Mouse (Mus musculus): ENCODE measurements around the gene Gal3st3. TPM values are rescaled to one million over a fixed set of nuclear protein-coding genes. Genes with fewer than 3 reads are reported as not detected.

The Gal3st3 gene
- polyA plus RNA-seq (2014; fragmentation: Nextera tagmentation; extraction: Ambion mirVana), result 20.9 and 26.3 TPM in 2 replicates

GRCm38 (mm10) chr19:5297903-5298800, at the start of gene Gal3st3:
Gene Gal3st3, plus strand, starts transcription at chr19:5298331.
- peaks cover 16% of the 10 kb centered on the region for H3K36me3 ChIP-seq (ENCODE audit: control insufficient read depth, insufficient read depth, low read length)
- peak within 1 kb of the TSS; percentile 92 for H3K9ac ChIP-seq (ENCODE audit: low read length)
- no peaks in the 10 kb centered on the region for H3K27me3 ChIP-seq (replicated peaks; ENCODE audit: control insufficient read depth, insufficient read depth, low read length)
- 4% methylated on average over 32 of the region's 32 CpGs for WGBS
- peak within 1 kb of the TSS; percentile 60 for H3K4me2 ChIP-seq (ENCODE audit: low read length)
- H3K27ac ChIP-seq (ENCODE audit: low read depth, low read length), result peak within 1 kb of the TSS; percentile 87
- H3K4me3 ChIP-seq (ENCODE audit: low read depth, low read length), result peak within 1 kb of the TSS; percentile 64
- ATAC-seq (peak; percentile 61), DNase-seq (ENCODE audit: low spot score) (peak; percentile 75)
- no peaks in the 10 kb centered on the region for H3K9me3 ChIP-seq (replicated peaks; ENCODE audit: control insufficient read depth, low read length)
- H3K4me1 ChIP-seq (ENCODE audit: control insufficient read depth, insufficient read depth, low read length), result peaks cover 19% of the 10 kb centered on the region

- H3K9me3 ChIP-seq (replicated peaks; ENCODE audit: control insufficient read depth, low read length), result no peaks in the 10 kb centered on the region
- WGBS, result 55% methylated on average over 3 of the region's 3 CpGs
- DNase-seq (ENCODE audit: low spot score), result no peak
- no peaks in the 10 kb centered on the region for H3K27me3 ChIP-seq (replicated peaks; ENCODE audit: control insufficient read depth, insufficient read depth, low read length)
- no peak overlapping the region for H3K9ac ChIP-seq (ENCODE audit: low read length)
- H3K4me2 ChIP-seq (ENCODE audit: low read length), result no peak overlapping the region
- no peak overlapping the region for H3K4me3 ChIP-seq (ENCODE audit: low read depth, low read length)
- no peaks in the 10 kb centered on the region for H3K4me1 ChIP-seq (ENCODE audit: control insufficient read depth, insufficient read depth, low read length)
- no peaks in the 10 kb centered on the region; the same call in 1 of the 2 replicates for H3K36me3 ChIP-seq (ENCODE audit: control insufficient read depth, insufficient read depth, low read length)
- no peak for ATAC-seq
- H3K27ac ChIP-seq (ENCODE audit: low read depth, low read length), result no peak overlapping the region
Observed at GRCm38 (mm10) chr19:5257140-5257539, 41.0 kb upstream of the Gal3st3 start.

GRCm38 (mm10) chr19:5267015-5267414, 31.1 kb upstream of the Gal3st3 start:
- 94% methylated on average over 5 of the region's 5 CpGs for WGBS

GRCm38 (mm10) chr19:5268017-5268416, 30.1 kb upstream of the Gal3st3 start:
- DNase-seq (ENCODE audit: low spot score) (no peak), ATAC-seq (no peak)
- no peaks in the 10 kb centered on the region for H3K9me3 ChIP-seq (replicated peaks; ENCODE audit: control insufficient read depth, low read length)
- H3K27me3 ChIP-seq (replicated peaks; ENCODE audit: control insufficient read depth, insufficient read depth, low read length), result no peaks in the 10 kb centered on the region
- no peak overlapping the region for H3K4me3 ChIP-seq (ENCODE audit: low read depth, low read length)
- H3K4me1 ChIP-seq (ENCODE audit: control insufficient read depth, insufficient read depth, low read length), result peaks cover 17% of the 10 kb centered on the region
- H3K9ac ChIP-seq (ENCODE audit: low read length), result no peak overlapping the region
- no peak overlapping the region for H3K27ac ChIP-seq (ENCODE audit: low read depth, low read length)
- H3K4me2 ChIP-seq (ENCODE audit: low read length), result no peak overlapping the region
- H3K36me3 ChIP-seq (ENCODE audit: control insufficient read depth, insufficient read depth, low read length), result no peaks in the 10 kb centered on the region

More at GRCm38 (mm10) chr19:5267015-5267414, 31.1 kb upstream of the Gal3st3 start:
- no peaks in the 10 kb centered on the region for H3K27me3 ChIP-seq (replicated peaks; ENCODE audit: control insufficient read depth, insufficient read depth, low read length)
- ATAC-seq, result no peak
- no peak overlapping the region for H3K4me2 ChIP-seq (ENCODE audit: low read length)
- H3K27ac ChIP-seq (ENCODE audit: low read depth, low read length), result no peak overlapping the region
- no peaks in the 10 kb centered on the region for H3K9me3 ChIP-seq (replicated peaks; ENCODE audit: control insufficient read depth, low read length)
- no peak overlapping the region for H3K9ac ChIP-seq (ENCODE audit: low read length)
- H3K4me1 ChIP-seq (ENCODE audit: control insufficient read depth, insufficient read depth, low read length), result peaks cover 15% of the 10 kb centered on the region
- H3K36me3 ChIP-seq (ENCODE audit: control insufficient read depth, insufficient read depth, low read length), result no peaks in the 10 kb centered on the region
- H3K4me3 ChIP-seq (ENCODE audit: low read depth, low read length), result no peak overlapping the region
- no peak for DNase-seq (ENCODE audit: low spot score)

GRCm38 (mm10) chr19:5268875-5269274, 29.3 kb upstream of the Gal3st3 start:
- Histone ChIP-seq H3K9ac (ENCODE audit: low read length) (no peak overlapping the region), H3K36me3 (ENCODE audit: control insufficient read depth, insufficient read depth, low read length) (peaks cover 2% of the 10 kb centered on the region), H3K4me2 (ENCODE audit: low read length) (no peak overlapping the region), H3K4me3 (ENCODE audit: low read depth, low read length) (no peak overlapping the region), H3K27me3 (replicated peaks; ENCODE audit: control insufficient read depth, insufficient read depth, low read length) (no peaks in the 10 kb centered on the region), H3K27ac (ENCODE audit: low read depth, low read length) (no peak overlapping the region), H3K9me3 (replicated peaks; ENCODE audit: control insufficient read depth, low read length) (no peaks in the 10 kb centered on the region), H3K4me1 (ENCODE audit: control insufficient read depth, insufficient read depth, low read length) (peaks cover 17% of the 10 kb centered on the region)
- DNase-seq (ENCODE audit: low spot score), result no peak
- no peak for ATAC-seq
- WGBS, result 92% methylated on average over 3 of the region's 3 CpGs

- DNase-seq (ENCODE audit: low spot score) (no peak), ATAC-seq (no peak)
- H3K4me3 ChIP-seq (ENCODE audit: low read depth, low read length), result no peak overlapping the region
- H3K27ac ChIP-seq (ENCODE audit: low read depth, low read length), result no peak overlapping the region
- H3K4me1 ChIP-seq (ENCODE audit: control insufficient read depth, insufficient read depth, low read length), result peaks cover 17% of the 10 kb centered on the region
- no peak overlapping the region for H3K4me2 ChIP-seq (ENCODE audit: low read length)
- H3K9me3 ChIP-seq (replicated peaks; ENCODE audit: control insufficient read depth, low read length), result no peaks in the 10 kb centered on the region
- H3K36me3 ChIP-seq (ENCODE audit: control insufficient read depth, insufficient read depth, low read length), result peaks cover 7% of the 10 kb centered on the region
- no peak overlapping the region for H3K9ac ChIP-seq (ENCODE audit: low read length)
- 88% methylated on average over 5 of the region's 5 CpGs for WGBS
- no peaks in the 10 kb centered on the region for H3K27me3 ChIP-seq (replicated peaks; ENCODE audit: control insufficient read depth, insufficient read depth, low read length)
Observed at GRCm38 (mm10) chr19:5269392-5269791, 28.7 kb upstream of the Gal3st3 start.

GRCm38 (mm10) chr19:5271430-5271829, 26.7 kb upstream of the Gal3st3 start:
- H3K36me3 ChIP-seq (ENCODE audit: control insufficient read depth, insufficient read depth, low read length), result peaks cover 27% of the 10 kb centered on the region
- ATAC-seq (no peak), DNase-seq (ENCODE audit: low spot score) (no peak)
- H3K27me3 ChIP-seq (replicated peaks; ENCODE audit: control insufficient read depth, insufficient read depth, low read length), result no peaks in the 10 kb centered on the region
- H3K9me3 ChIP-seq (replicated peaks; ENCODE audit: control insufficient read depth, low read length), result no peaks in the 10 kb centered on the region
- WGBS, result 48% methylated on average over 1 of the region's 1 CpGs
- H3K4me1 ChIP-seq (ENCODE audit: control insufficient read depth, insufficient read depth, low read length), result peaks cover 17% of the 10 kb centered on the region
- peak overlapping the region; percentile 93; the same call in 1 of the 2 replicates for H3K4me3 ChIP-seq (ENCODE audit: low read depth, low read length)
- no peak overlapping the region for H3K27ac ChIP-seq (ENCODE audit: low read depth, low read length)
- peak overlapping the region; percentile 90 for H3K4me2 ChIP-seq (ENCODE audit: low read length)
- peak overlapping the region; percentile 93; the same call in 1 of the 2 replicates for H3K9ac ChIP-seq (ENCODE audit: low read length)

GRCm38 (mm10) chr19:5272326-5272795, 25.8 kb upstream of the Gal3st3 start:
- DNase-seq (ENCODE audit: low spot score) (peak; percentile 27), ATAC-seq (peak; percentile 58)
- no peaks in the 10 kb centered on the region for H3K9me3 ChIP-seq (replicated peaks; ENCODE audit: control insufficient read depth, low read length)
- H3K4me1 ChIP-seq (ENCODE audit: control insufficient read depth, insufficient read depth, low read length), result peaks cover 17% of the 10 kb centered on the region
- H3K4me3 ChIP-seq (ENCODE audit: low read depth, low read length), result peak overlapping the region; percentile 93
- peaks cover 33% of the 10 kb centered on the region for H3K36me3 ChIP-seq (ENCODE audit: control insufficient read depth, insufficient read depth, low read length)
- H3K27ac ChIP-seq (ENCODE audit: low read depth, low read length), result peak overlapping the region; percentile 87
- H3K27me3 ChIP-seq (replicated peaks; ENCODE audit: control insufficient read depth, insufficient read depth, low read length), result no peaks in the 10 kb centered on the region
- peak overlapping the region; percentile 90 for H3K4me2 ChIP-seq (ENCODE audit: low read length)
- 0% methylated on average over 14 of the region's 30 CpGs for WGBS
- H3K9ac ChIP-seq (ENCODE audit: low read length), result peak overlapping the region; percentile 93
